Mouse (Mus musculus) midbrain, embryonic 11.5 days (tissue): ENCODE data around the gene Tbx19. TPM values are rescaled to one million over a fixed set of nuclear protein-coding genes. Genes with fewer than 3 reads are reported as not detected.

ENCODE experiments used
- ATAC-seq: fragments of 200-750 bp; cut with Nextera tagmentation; 2 replicates; pipeline ENCODE4 v1.8.0; 2017; ENCODE audit warnings: moderate TSS enrichment, moderate library complexity; ENCODE audit not compliant: low FRiP score
- DNase-seq: peaks from one replicate; pipeline ENCODE4 v3.0.0; 2015; ENCODE audit warnings: low spot score; ENCODE audit errors: missing footprints
- H3K27ac ChIP-seq: fragments of 300-500 bp; sonication (generic); 2 replicates; pipeline ENCODE4 v1.5.1; 2014; ENCODE audit warnings: low read depth, low read length
- H3K27me3 ChIP-seq: fragments of 300-500 bp; sonication (generic); 2 replicates; pipeline ENCODE4 v1.6.1; 2014; ENCODE audit warnings: mild to moderate bottlenecking, low read length, moderate library complexity, mixed read lengths; ENCODE audit not compliant: control insufficient read depth, insufficient read depth
- H3K36me3 ChIP-seq: fragments of 300-500 bp; sonication (generic); 2 replicates; pipeline ENCODE4 v1.6.1; 2014; ENCODE audit warnings: mild to moderate bottlenecking, low read length, moderate library complexity, mixed read lengths; ENCODE audit not compliant: control insufficient read depth, insufficient read depth
- H3K4me1 ChIP-seq: fragments of 300-500 bp; sonication (generic); 2 replicates; pipeline ENCODE4 v1.6.1; 2014; ENCODE audit warnings: low read length; ENCODE audit not compliant: control insufficient read depth, insufficient read depth
- H3K4me2 ChIP-seq: fragments of 300-500 bp; sonication (generic); 2 replicates; pipeline ENCODE4 v1.6.1; 2014; ENCODE audit warnings: mild to moderate bottlenecking, moderate library complexity
- H3K4me3 ChIP-seq: fragments of 300-500 bp; sonication (generic); 2 replicates; pipeline ENCODE4 v1.5.1; 2014; ENCODE audit warnings: low read depth, low read length
- H3K9ac ChIP-seq: fragments of 300-500 bp; sonication (generic); 2 replicates; pipeline ENCODE4 v1.6.1; 2014; ENCODE audit warnings: low read length
- H3K9me3 ChIP-seq: fragments of 300-500 bp; sonication (generic); 2 replicates; pipeline ENCODE4 v1.6.1; 2016; ENCODE audit warnings: low read length; ENCODE audit not compliant: control insufficient read depth
- WGBS: fragments of 180-500 bp; shearing (Covaris S2); extraction: QIAGEN DNeasy Blood & Tissue Kit; methylation state at CpG from one replicate; pipeline ENCODE4 v1.1.7; 2014; 5-methylcytosine and 5-hydroxymethylcytosine counted together
- polyA plus RNA-seq: library from polyadenylated mRNA; unstranded; fragments of >200 nt; fragmentation: Nextera tagmentation; extraction: Ambion mirVana; gene quantifications from 2 replicates; pipeline ENCODE4 v1.2.1, GENCODE M21; 2014

Gene Tbx19
- polyA plus RNA-seq, 1 experiment from 2014 or later, result not detected

DNA sequence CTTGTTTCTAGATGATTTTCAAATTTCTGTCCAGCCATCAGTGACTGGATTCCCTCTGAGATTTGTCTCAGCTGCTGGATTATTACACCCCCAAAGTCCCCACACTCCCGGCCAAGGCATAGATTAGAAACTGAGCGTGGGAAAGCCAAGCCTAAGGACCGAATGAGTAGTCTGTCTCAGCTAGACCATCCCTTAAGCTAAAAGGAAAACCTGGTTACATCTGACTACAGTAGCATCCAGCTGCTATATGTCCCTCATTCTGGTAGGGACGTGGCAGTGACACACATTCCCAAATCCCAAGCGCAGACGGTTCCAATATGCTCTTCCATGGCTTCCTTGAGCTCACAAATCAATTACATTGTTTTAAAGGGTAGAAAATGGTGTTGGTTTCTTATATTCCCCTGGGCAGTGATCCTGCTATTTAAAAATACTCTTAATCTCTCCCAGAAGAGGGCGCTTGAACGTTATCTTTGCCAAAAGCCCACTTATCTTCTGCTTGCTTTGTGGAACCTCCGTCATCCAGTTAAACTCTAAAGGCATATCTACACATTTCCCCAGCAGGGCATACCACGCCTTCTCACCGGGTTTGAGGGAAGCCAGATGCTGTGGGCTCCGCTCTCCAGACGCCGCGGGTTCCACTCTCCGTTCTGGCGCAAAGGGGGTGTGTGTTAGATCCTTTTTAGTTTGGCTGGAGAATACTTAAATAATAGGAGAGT lies 46.0 kb downstream of the Tbx19 start:
- H3K36me3 ChIP-seq, result no peaks in the 10 kb centered on the region
- DNase-seq (no peak), ATAC-seq (peak; percentile 13; the same call in 1 of the 2 replicates)
- H3K27ac ChIP-seq, result no peak overlapping the region
- 45% methylated on average over 17 of the region's 17 CpGs for WGBS
- no peaks in the 10 kb centered on the region for H3K27me3 ChIP-seq
- peaks cover 10% of the 10 kb centered on the region for H3K4me1 ChIP-seq
- no peaks in the 10 kb centered on the region for H3K9me3 ChIP-seq
- no peak overlapping the region for H3K4me2 ChIP-seq
- peak overlapping the region; percentile 12; the same call in 1 of the 2 replicates for H3K9ac ChIP-seq
- H3K4me3 ChIP-seq, result no peak overlapping the region

DNA sequence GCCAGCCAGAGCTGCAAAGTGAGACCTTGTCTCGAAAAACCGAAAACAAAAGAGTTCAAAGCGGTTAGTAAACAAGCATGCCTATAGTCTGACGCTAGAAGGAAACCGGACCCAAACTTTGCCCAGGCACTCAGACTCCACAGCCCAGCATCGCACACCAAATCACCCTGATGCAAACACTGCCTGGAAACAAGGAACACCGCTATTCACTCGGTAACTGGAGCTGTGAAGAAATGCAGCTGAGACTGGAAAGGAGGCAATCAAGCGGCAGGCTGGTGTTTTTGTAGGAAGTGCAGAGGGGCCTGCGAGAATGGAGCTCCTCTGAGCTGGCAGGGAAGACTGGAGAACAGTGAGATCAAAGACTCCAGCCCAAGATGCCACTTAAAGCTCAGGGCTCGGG lies 46.9 kb downstream of the Tbx19 start:
- DNase-seq (peak; percentile 89), ATAC-seq (0 out of 2 replicates have a peak, but pooled peaks have one; percentile 6)
- H3K4me1 ChIP-seq, result peaks cover 5% of the 10 kb centered on the region; the same call in 1 of the 2 replicates
- no peaks in the 10 kb centered on the region for H3K27me3 ChIP-seq
- H3K27ac ChIP-seq, result no peak overlapping the region
- no peak overlapping the region for H3K4me2 ChIP-seq
- WGBS, result 36% methylated on average over 11 of the region's 11 CpGs
- no peaks in the 10 kb centered on the region for H3K9me3 ChIP-seq
- H3K36me3 ChIP-seq, result no peaks in the 10 kb centered on the region
- no peak overlapping the region for H3K4me3 ChIP-seq
- H3K9ac ChIP-seq, result peak overlapping the region; percentile 33; the same call in 1 of the 2 replicates

DNA sequence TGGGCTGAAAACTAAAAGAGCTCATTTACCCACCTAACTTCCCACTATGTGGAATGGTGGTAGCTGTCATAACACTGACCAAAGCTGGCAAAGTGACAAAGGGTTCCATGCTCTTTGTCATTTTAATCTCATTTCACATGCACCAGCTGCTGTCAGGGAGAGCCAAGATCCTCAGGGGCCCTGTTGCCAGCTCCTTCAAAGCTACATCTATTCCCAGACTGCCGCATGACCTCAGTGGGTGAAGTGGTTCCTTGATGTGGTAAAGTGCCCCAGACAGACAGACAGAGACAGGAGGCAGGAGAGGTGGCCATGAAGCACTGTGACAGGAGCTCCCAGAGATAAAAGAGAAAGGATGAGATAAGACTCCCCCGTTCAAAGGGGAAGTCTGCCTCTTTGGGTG lies 49.9 kb downstream of the Tbx19 start:
- Histone ChIP-seq H3K4me1 (peaks cover 5% of the 10 kb centered on the region; the same call in 1 of the 2 replicates), H3K27ac (no peak overlapping the region), H3K36me3 (no peaks in the 10 kb centered on the region), H3K4me3 (no peak overlapping the region), H3K9me3 (no peaks in the 10 kb centered on the region), H3K27me3 (no peaks in the 10 kb centered on the region), H3K9ac (no peak overlapping the region), H3K4me2 (no peak overlapping the region)
- no peak for DNase-seq
- 45% methylated on average over 2 of the region's 2 CpGs for WGBS
- no peak for ATAC-seq

DNA sequence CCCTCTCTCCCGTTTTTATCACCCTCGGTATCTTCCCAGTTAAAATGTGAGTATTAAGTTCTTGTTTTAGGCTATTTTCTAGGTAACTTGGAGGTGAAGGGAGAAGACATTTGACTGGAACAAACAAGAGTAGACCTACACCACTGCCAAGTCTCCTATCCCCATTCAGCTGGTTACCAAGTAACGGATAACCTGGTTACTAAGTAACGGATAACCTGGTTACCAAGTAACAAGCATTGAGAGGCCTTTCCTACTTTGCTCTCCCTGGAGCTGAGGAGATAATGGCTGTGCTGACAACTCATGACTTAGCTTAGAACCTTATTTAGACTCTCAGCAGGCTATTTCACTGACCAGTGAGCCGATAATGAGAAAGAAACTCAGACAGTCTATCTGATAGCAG lies 51.4 kb downstream of the Tbx19 start:
- peaks cover 5% of the 10 kb centered on the region; the same call in 1 of the 2 replicates for H3K4me1 ChIP-seq
- no peak overlapping the region for H3K27ac ChIP-seq
- no peak for ATAC-seq
- H3K4me3 ChIP-seq, result no peak overlapping the region
- H3K9me3 ChIP-seq, result no peaks in the 10 kb centered on the region
- no peak overlapping the region for H3K9ac ChIP-seq
- no peak for DNase-seq
- no peak overlapping the region for H3K4me2 ChIP-seq
- 64% methylated on average over 5 of the region's 5 CpGs for WGBS
- no peaks in the 10 kb centered on the region for H3K36me3 ChIP-seq
- H3K27me3 ChIP-seq, result no peaks in the 10 kb centered on the region

DNA sequence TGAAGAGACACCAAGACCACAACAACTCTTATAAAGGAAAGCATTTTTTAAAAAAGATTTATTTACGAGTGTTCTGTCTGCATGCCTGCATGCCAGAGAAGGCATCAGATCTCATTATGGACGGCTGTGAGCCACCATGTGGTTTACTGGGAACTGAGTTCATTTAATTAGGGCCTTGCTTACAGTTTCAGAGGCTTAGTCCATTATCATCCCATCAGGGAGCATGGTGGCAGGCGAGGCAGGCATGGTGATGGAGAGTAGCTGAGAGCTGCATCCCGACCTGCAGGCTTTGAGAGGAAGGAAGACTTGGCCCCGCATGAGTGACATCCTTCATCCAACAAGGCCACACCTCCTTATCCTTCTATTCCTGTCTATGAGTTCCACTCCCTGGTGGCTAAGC lies 52.1 kb downstream of the Tbx19 start:
- peaks cover 5% of the 10 kb centered on the region; the same call in 1 of the 2 replicates for H3K4me1 ChIP-seq
- 55% methylated on average over 5 of the region's 5 CpGs for WGBS
- DNase-seq (no peak), ATAC-seq (no peak)
- H3K4me2 ChIP-seq, result no peak overlapping the region
- no peak overlapping the region for H3K27ac ChIP-seq
- no peaks in the 10 kb centered on the region for H3K36me3 ChIP-seq
- H3K9me3 ChIP-seq, result no peaks in the 10 kb centered on the region
- H3K9ac ChIP-seq, result no peak overlapping the region
- H3K4me3 ChIP-seq, result no peak overlapping the region
- H3K27me3 ChIP-seq, result no peaks in the 10 kb centered on the region

DNA sequence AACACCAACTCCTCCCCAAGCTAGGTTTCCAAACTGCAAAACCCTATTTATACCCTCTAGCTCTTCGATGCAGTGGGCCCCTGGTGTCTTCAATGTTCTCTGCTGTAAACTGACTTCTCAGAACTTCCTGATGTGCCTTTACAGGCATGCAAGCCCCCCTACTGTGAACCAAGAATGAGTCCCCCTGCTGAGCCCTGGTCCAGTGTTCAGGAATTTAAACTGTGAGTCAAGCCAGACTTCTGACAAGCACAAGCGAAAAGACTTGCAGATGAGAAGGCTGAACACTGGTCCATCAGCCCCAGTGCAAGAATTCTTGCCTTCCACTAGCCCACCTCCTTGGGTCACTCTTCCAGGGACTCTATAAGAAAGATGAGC lies 54.6 kb downstream of the Tbx19 start:
- WGBS, result 53% methylated on average over 2 of the region's 2 CpGs
- no peak overlapping the region for H3K27ac ChIP-seq

DNA sequence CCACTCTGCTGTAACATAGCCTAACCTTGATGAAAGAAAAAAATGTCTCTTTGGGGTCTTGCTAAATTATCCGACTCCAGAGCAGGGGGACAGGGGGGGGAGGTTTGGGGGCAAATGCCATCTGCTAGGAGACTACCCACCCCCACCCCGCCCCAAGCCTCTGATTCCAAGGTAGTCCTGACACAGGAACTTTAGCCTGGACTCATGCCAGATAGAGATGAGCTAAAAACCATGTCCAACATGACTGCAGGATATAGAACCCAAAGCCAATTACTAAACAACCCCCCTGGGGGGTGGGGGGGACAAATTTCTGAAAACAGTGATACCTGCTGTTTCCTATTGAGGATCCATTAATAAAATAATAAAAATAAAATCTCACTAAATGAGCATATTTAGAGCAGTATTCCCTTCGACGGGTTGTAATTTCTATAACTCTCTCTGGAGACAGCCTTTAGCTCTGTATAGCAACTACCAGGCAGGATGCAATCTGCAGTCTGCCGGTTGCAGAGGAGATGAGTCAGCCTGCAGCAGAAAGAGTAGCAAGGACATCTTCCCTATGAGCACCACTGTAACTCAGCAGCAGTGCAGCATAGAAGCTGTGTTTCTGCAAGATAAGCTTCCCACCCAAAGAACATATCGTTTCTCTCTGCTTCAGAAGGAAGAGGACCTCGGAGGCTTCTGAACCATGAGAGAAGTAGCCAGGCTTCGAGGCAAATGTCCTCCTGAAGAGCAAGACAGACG lies 55.1 kb downstream of the Tbx19 start:
- Histone ChIP-seq H3K27me3 (no peaks in the 10 kb centered on the region), H3K4me3 (no peak overlapping the region), H3K4me1 (peaks cover under 1% of the 10 kb centered on the region; the same call in 1 of the 2 replicates), H3K36me3 (no peaks in the 10 kb centered on the region), H3K4me2 (no peak overlapping the region), H3K27ac (no peak overlapping the region), H3K9ac (no peak overlapping the region), H3K9me3 (no peaks in the 10 kb centered on the region)
- ATAC-seq (no peak), DNase-seq (no peak)
- 74% methylated on average over 9 of the region's 9 CpGs for WGBS

More for the DNA sequence above, 54.6 kb downstream of the Tbx19 start:
- H3K4me2 ChIP-seq, result no peak overlapping the region
- H3K9me3 ChIP-seq, result no peaks in the 10 kb centered on the region
- ATAC-seq (no peak), DNase-seq (no peak)
- H3K27me3 ChIP-seq, result no peaks in the 10 kb centered on the region
- no peak overlapping the region for H3K4me3 ChIP-seq
- H3K9ac ChIP-seq, result no peak overlapping the region
- no peaks in the 10 kb centered on the region for H3K36me3 ChIP-seq
- H3K4me1 ChIP-seq, result peaks cover 5% of the 10 kb centered on the region; the same call in 1 of the 2 replicates

DNA sequence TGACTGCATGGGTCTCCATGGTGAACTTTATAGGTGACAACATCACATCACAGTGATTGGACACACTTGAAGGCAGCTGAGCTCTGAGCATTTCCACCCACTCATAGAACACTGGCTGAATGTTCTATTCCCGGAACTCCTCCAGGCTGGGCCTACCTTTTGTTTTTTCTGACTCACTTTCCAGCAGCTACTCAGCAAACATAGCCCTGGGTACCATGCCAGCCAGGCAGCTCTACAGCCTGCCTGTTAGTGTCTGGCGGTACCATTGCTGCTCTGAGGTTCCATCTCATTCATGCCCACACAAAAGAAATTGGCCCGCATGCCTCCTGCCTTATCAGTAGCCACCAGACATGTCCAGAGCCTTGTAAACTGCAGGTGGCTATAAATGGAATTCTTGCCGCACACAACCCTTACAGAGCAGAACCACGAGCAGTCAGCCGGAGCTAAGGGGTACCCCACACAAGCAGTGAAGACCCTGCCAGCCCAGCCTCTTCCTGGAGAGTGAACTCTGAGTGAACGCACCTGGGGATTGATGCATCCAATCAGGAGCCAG lies 55.8 kb downstream of the Tbx19 start:
- Histone ChIP-seq H3K9ac (no peak overlapping the region), H3K36me3 (no peaks in the 10 kb centered on the region), H3K4me1 (no peaks in the 10 kb centered on the region), H3K27ac (no peak overlapping the region), H3K9me3 (no peaks in the 10 kb centered on the region), H3K4me2 (no peak overlapping the region), H3K27me3 (no peaks in the 10 kb centered on the region), H3K4me3 (no peak overlapping the region)
- ATAC-seq, result peak; percentile 62
- DNase-seq, result peak; percentile 81
- 82% methylated on average over 7 of the region's 7 CpGs for WGBS

DNA sequence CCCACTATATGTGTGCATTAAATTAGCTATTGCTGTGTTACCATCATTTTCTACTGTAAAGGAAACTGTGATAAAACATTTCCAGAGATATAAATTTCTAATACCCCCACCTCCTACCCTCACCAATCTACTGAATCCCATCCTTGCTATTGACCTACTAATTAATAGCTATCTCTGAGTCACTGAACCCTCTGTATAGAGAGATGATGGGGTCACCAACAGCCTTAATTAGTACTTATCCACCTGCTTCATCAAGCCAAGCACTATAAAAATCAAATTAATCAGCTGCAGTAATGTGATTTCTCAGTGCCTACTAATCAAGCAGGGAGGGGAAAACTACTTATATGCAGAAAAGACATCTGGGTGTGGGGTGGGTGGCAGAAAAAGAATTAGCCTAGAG lies 61.0 kb downstream of the Tbx19 start:
- Histone ChIP-seq H3K4me3 (no peak overlapping the region), H3K9me3 (no peaks in the 10 kb centered on the region), H3K4me1 (peaks cover 7% of the 10 kb centered on the region), H3K27ac (no peak overlapping the region), H3K4me2 (no peak overlapping the region), H3K36me3 (no peaks in the 10 kb centered on the region), H3K27me3 (no peaks in the 10 kb centered on the region), H3K9ac (no peak overlapping the region)
- DNase-seq, result no peak
- ATAC-seq, result no peak
